Comparison of ENCODE assay signal across 17 mouse cellular contexts in genomic region chr16:70476161-70476560, GRCm38 (mm10).
"Had no signal": no experiment of that assay in that cellular context is flagged by ENCODE, and none has a peak within 500 bp of the region (broad histone marks: within the 10 kb centered on the region; RNA-seq: fewer than 3 reads in every experiment).

No protein-coding gene starts in this region.

- H3K4me1 ChIP-seq: lung, embryonic 15.5 days; megakaryocyte, embryonic 14.5 days; midbrain, embryonic 12.5 days; neural tube, embryonic 12.5 days; stomach, embryonic 15.5 days had no signal

- H3K27me3 ChIP-seq: lung, embryonic 15.5 days; megakaryocyte, embryonic 14.5 days; midbrain, embryonic 12.5 days; neural tube, embryonic 12.5 days; stomach, embryonic 15.5 days had no signal

- ATAC-seq: liver, postnatal 0 days; lung, postnatal 0 days had no signal

- H3K4me3 ChIP-seq: lung, embryonic 15.5 days; megakaryocyte, embryonic 14.5 days; midbrain, embryonic 12.5 days; neural tube, embryonic 12.5 days; stomach, embryonic 15.5 days had no signal

- H3K9ac ChIP-seq: liver, postnatal 0 days; lung, embryonic 15.5 days; midbrain, embryonic 12.5 days; neural tube, embryonic 12.5 days; stomach, embryonic 15.5 days had no signal

- H3K27ac ChIP-seq: lung, embryonic 15.5 days; macrophage; midbrain, embryonic 12.5 days; neural tube, embryonic 12.5 days; stomach, embryonic 15.5 days; stomach, postnatal 0 days had no signal

- H3K9me3 ChIP-seq: lung, embryonic 15.5 days; megakaryocyte, embryonic 14.5 days; midbrain, embryonic 12.5 days; neural tube, embryonic 12.5 days; stomach, embryonic 15.5 days had no signal

- H3K36me3 ChIP-seq: lung, embryonic 15.5 days; midbrain, embryonic 12.5 days; neural tube, embryonic 12.5 days; stomach, embryonic 15.5 days had no signal

- H3K4me2 ChIP-seq: lung, embryonic 15.5 days; midbrain, embryonic 12.5 days; neural tube, embryonic 12.5 days; stomach, embryonic 15.5 days had no signal

- DNase-seq: liver, postnatal 0 days; lung, adult 2 months; lung, postnatal 14 days; lung, postnatal 36 days; midbrain, embryonic 14.5 days; right cerebral cortex, postnatal 14 days; thymus, adult 2 months; thymus, postnatal 25 days; thymus, postnatal 4 days had no signal
